Mouse (Mus musculus) liver, adult 2 months (tissue): ENCODE data around the gene Hhat.

Source experiments
- CTCF ChIP-seq: fragments of 200-500 bp; IDR thresholded peaks from 2 replicates; pipeline ENCODE4 v1.5.1; 2011; ENCODE audit warnings: low read depth, low read length, control low read depth
- POLR2A ChIP-seq: fragments of 200-500 bp; IDR thresholded peaks from 2 replicates; pipeline ENCODE4 v1.6.1; 2011; ENCODE audit warnings: low read length, control low read depth; ENCODE audit not compliant: insufficient read depth; ENCODE audit errors: extremely low read depth

DNA sequence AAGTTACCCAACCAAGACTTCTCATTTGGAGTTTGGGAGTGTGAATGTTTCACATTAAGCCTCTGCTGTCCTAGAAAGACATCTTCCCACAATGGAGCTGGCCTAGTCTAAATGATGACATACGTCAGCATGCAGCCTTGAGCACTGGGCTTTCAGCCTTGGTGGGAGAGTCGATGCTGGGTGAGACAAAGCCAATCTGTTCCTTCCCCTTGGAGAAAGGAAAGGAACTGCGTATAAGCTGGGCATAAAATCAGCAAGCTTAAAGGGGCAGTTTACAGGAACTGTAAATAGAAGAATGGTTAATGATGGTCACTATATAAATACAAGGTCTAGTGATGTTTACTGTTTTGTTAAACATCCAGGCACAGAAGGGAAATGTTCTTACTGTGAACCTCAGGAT is 286.0 kb downstream of the Hhat start:
- TF ChIP-seq CTCF: no peak
- TF ChIP-seq POLR2A: no peak
